Mouse (Mus musculus) cortical plate, adult 2 months (tissue): ENCODE data around the gene Tigd4. TPM values are rescaled to one million over a fixed set of nuclear protein-coding genes. Genes with fewer than 3 reads are reported as not detected.

Source experiments
- H3K27ac ChIP-seq: fragments of 200-500 bp; 2 replicates; pipeline ENCODE4 v1.5.1; 2012; ENCODE audit warnings: low read length, control low read depth, inconsistent platforms; ENCODE audit not compliant: insufficient read depth
- H3K4me1 ChIP-seq: fragments of 200-500 bp; 2 replicates; pipeline ENCODE4 v1.6.1; 2011; ENCODE audit warnings: low read length; ENCODE audit not compliant: control insufficient read depth, insufficient read depth
- H3K4me3 ChIP-seq: fragments of 200-500 bp; 2 replicates; pipeline ENCODE4 v1.5.1; 2011; ENCODE audit warnings: mild to moderate bottlenecking, low read length, control low read depth; ENCODE audit not compliant: insufficient read depth
- CTCF ChIP-seq: fragments of 200-500 bp; IDR thresholded peaks from 2 replicates; pipeline ENCODE4 v1.5.1; 2011; ENCODE audit warnings: mild to moderate bottlenecking, control low read depth, low read length; ENCODE audit not compliant: insufficient read depth; ENCODE audit errors: extremely low read depth
- POLR2A ChIP-seq: fragments of 200-500 bp; IDR thresholded peaks from 2 replicates; pipeline ENCODE4 v1.6.1; 2011; ENCODE audit warnings: mild to moderate bottlenecking, low read length, control low read depth; ENCODE audit not compliant: insufficient read depth; ENCODE audit errors: extremely low read depth
- polyA plus RNA-seq: library from polyadenylated mRNA; depleted of rRNA; stranded (reverse); fragments of >200 nt; gene quantifications from 2 replicates; pipeline ENCODE4 v1.2.3, GENCODE M21; 2012

Gene Tigd4
- polyA plus RNA-seq, 1 experiment = 0.04 TPM

DNA sequence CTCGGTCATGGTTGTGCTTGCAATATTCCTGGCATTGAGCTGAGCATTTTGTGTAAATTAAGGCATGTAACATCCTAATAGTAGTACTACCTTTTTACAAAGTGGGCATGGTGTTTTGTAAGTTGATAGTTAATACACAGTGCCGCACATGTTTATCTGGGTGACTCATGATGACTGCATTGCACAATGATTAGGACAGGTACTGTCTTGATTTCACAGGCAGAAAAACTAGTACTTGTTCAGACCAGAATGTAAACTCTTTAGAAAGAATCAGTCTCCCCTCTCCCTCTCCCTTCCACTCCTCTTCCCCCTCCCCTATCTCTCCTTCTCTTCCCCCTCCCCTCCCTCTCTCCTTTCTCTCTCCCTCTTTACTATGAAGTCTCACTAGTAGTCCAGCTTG, 9.4 kb downstream of the Tigd4 start:
- no peak for TF ChIP-seq CTCF
- TF ChIP-seq POLR2A = no peak
- H3K4me3 ChIP-seq = no peak overlapping the region
- no peak overlapping the region for H3K27ac ChIP-seq
- no peaks in the 10 kb centered on the region for H3K4me1 ChIP-seq

DNA sequence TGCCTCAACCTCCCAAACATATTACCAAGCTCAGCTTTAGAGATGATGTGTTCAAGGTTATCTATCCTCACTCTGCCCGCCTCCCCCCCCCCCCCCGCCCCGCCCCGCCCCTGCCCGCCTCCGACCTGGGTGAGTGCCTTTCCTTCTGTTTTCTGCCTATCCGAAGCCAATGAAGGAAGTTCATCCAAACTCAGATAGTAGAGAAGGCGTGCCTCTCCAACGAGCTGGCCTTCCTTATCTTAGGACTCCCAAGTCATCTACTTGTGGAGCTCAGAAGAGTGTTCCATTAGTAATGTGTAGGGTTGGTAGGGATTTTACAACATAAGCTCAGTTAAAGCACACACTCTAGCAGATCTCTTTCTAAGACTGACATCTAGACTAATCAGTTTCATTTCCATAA, 9.8 kb downstream of the Tigd4 start:
- Histone ChIP-seq H3K4me3 (no peak overlapping the region), H3K4me1 (no peaks in the 10 kb centered on the region), H3K27ac (no peak overlapping the region)
- TF ChIP-seq CTCF = no peak
- no peak for TF ChIP-seq POLR2A

DNA sequence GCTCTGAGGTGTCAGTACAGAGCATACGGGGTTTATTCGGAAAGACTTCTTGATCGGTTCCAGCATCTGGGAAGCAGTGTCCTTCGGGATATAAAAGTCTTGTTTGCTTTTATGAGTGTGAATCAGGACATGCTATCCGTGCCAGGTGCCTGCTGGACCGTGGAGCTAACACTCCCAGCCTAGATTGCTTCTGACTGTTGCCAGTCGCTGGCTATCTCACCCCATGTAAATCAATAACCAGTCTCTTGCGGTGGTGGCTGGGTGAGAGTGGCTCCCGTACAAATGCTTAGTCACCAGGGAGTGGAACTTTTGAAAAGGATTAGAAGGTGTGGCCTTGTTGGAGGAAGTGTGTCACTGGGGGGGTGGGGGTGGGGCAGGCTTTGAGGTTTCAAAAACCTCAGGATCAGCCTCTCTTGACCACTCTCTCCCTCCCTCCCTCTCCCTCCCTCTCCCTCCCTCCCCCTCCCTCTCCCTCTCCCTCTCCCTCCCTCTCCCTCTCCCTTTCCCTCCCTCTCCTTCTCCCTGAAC, 16.9 kb downstream of the Tigd4 start:
- no peak overlapping the region for H3K27ac ChIP-seq
- H3K4me1 ChIP-seq = no peaks in the 10 kb centered on the region
- TF ChIP-seq CTCF = no peak
- TF ChIP-seq POLR2A = no peak
- no peak overlapping the region for H3K4me3 ChIP-seq

GRCm38 (mm10) chr3:84615050-84615855, 21.9 kb downstream of the Tigd4 start:
- TF ChIP-seq POLR2A (no peak), CTCF (peak; percentile 58)
- no peak overlapping the region for H3K27ac ChIP-seq
- no peak overlapping the region for H3K4me3 ChIP-seq
- H3K4me1 ChIP-seq = no peaks in the 10 kb centered on the region

DNA sequence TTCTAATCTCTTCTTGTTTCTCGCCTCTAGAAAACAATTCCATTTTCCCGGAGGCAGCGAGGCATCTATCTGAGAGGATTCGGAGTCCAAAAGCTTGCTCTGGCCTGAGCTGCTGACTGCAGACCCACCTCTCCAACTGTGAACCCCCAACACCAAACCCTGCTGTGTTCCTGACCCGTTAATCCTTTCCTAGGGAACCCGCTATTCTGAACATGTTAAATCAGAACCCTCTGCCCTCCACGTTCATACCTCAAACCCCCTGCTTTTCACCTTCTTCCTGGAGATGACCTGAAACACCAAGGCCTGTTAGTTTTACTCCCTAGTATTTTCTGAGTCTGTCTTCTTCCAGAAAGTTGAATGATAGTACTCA, 22.5 kb downstream of the Tigd4 start:
- Histone ChIP-seq H3K27ac (no peak overlapping the region), H3K4me1 (no peaks in the 10 kb centered on the region), H3K4me3 (no peak overlapping the region)
- TF ChIP-seq POLR2A (no peak), CTCF (no peak)

GRCm38 (mm10) chr3:84618627-84619026, 25.3 kb downstream of the Tigd4 start:
- H3K4me1 ChIP-seq = no peaks in the 10 kb centered on the region
- TF ChIP-seq CTCF (no peak), POLR2A (no peak)
- no peak overlapping the region for H3K27ac ChIP-seq

DNA sequence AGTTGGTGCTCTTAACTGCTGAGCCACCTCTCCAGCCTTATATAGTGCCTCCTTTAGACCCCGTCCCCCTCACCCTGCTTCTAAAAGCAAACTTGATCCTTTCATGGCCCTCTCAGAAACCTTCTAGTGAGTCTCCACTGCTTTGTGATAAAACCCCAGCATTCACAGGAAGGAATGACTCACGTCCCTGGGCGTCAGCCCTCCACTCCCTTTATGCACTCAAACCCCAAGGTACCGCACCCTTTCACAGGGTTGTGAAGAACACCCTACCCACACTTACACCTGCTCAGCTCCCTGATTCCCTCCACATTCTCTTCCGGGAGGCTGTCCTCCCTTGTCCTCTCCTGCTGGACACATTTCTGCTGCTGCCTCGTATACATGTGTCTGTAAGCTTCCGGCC, 25.7 kb downstream of the Tigd4 start:
- TF ChIP-seq CTCF = no peak
- no peak for TF ChIP-seq POLR2A
- Histone ChIP-seq H3K4me1 (no peaks in the 10 kb centered on the region), H3K4me3 (no peak overlapping the region), H3K27ac (no peak overlapping the region)

More at GRCm38 (mm10) chr3:84618627-84619026, 25.3 kb downstream of the Tigd4 start:
- no peak overlapping the region for H3K4me3 ChIP-seq

GRCm38 (mm10) chr3:84619725-84620124, 26.4 kb downstream of the Tigd4 start:
- H3K4me1 ChIP-seq = no peaks in the 10 kb centered on the region
- TF ChIP-seq POLR2A (no peak), CTCF (no peak)
- H3K4me3 ChIP-seq = no peak overlapping the region
- H3K27ac ChIP-seq = no peak overlapping the region

DNA sequence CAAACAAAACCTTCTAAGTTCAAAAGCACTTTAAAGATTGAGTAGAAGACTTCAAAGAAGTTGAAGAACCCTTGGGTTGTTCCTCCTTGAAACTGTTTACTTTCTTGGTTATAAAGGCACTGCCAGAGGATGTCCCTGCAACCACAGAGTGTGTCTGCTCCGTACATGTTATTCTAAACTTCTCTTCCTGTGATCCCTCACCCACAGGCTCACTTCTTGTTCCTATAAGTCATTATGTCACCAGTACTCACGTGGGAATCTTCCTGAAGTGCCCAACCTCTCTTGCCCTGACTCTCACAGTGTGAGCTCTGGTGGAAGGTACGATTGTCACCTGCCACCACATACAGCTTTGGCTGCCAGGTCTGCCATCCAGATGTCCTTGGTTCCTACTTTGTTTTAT, 28.7 kb downstream of the Tigd4 start:
- H3K27ac ChIP-seq = no peak overlapping the region
- H3K4me1 ChIP-seq = no peaks in the 10 kb centered on the region
- TF ChIP-seq CTCF (no peak), POLR2A (no peak)
- H3K4me3 ChIP-seq = no peak overlapping the region

GRCm38 (mm10) chr3:84631586-84631985, 38.2 kb downstream of the Tigd4 start:
- no peak overlapping the region for H3K4me3 ChIP-seq
- no peaks in the 10 kb centered on the region for H3K4me1 ChIP-seq
- no peak for TF ChIP-seq POLR2A
- TF ChIP-seq CTCF = no peak
- H3K27ac ChIP-seq = no peak overlapping the region
